Mouse (Mus musculus): ENCODE data around the gene Cdr2l.

- TF ChIP-seq CTCF (IDR thresholded peaks at IDR 0.05; ENCODE audit: low read depth) (no peak), EP300 (IDR thresholded peaks at IDR 0.05; ENCODE audit: low read depth) (no peak)
Measured at GRCm38 (mm10) chr11:115377254-115377653, 4.5 kb upstream of the Cdr2l start.

All from liver, embryonic 14.5 days (tissue).